Mouse (Mus musculus): ENCODE results near the gene 4921536K21Rik. TPM values are rescaled to one million over a fixed set of nuclear protein-coding genes. Genes with fewer than 3 reads are reported as not detected.

Gene 4921536K21Rik
- total and polyA plus RNA-seq, 3 experiments = 0.08 to 0.40 TPM; not detected in 1

DNA sequence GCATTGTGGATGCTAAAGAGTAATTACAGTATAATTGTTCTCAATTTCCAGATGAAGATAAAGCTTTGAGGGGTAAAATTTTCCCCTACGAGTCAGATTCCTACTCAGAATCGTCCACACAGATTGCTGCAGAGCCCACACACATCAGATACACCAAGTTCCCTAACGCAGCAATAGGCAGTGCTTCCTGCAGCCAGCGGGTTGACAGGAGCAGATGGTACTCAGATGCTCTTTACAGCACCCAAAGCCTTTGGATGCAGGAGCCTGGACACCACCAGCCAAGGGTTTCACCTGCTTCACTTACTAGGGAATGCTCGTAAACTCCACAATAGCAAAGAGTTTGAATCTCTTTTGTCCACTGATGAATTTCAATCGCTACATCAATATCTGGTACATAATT lies 18.5 kb downstream of the 4921536K21Rik start:
- Histone ChIP-seq H3K27me3 (ENCODE audit: control insufficient read depth in 1 of 2, insufficient read depth in 2 of 2, low read length in 2 of 2) (peaks cover 9 to 11% of the 10 kb centered on the region in 2 experiments), H3K9ac (ENCODE audit: control insufficient read depth, low read depth, low read length, poor library complexity, severe bottlenecking) (no peak overlapping the region), H3K36me3 (ENCODE audit: control insufficient read depth in 1 of 2, insufficient read depth in 2 of 2, low read length in 2 of 2) (no peaks in the 10 kb centered on the region), H3K27ac (ENCODE audit: control insufficient read depth, low read depth, low read length) (no peak overlapping the region), H3K79me2 (ENCODE audit: control insufficient read depth, insufficient read depth, low read length, poor library complexity) (no peaks in the 10 kb centered on the region), H3K4me3 (ENCODE audit: control insufficient read depth in 1 of 2, insufficient read depth in 1 of 2, low read depth in 2 of 2, low read length in 2 of 2) (no peak overlapping the region), H3K9me3 (replicated peaks; ENCODE audit: insufficient read depth, low read length) (no peaks in the 10 kb centered on the region), H3K4me1 (ENCODE audit: control insufficient read depth in 1 of 2, insufficient read depth in 2 of 2, low read length in 2 of 2) (no peaks in the 10 kb centered on the region)
- no peak for DNase-seq (ENCODE audit: low read depth, low spot score)
- TF ChIP-seq GABPA (IDR thresholded peaks at IDR 0.05; ENCODE audit: low read depth, low read length) (no peak), POLR2A (IDR thresholded peaks at IDR 0.05; ENCODE audit: control insufficient read depth in 1 of 2, insufficient read depth in 1 of 2, low read depth in 1 of 2, low read length in 2 of 2, poor library complexity in 1 of 2) (no peak), MAX (IDR thresholded peaks at IDR 0.05; ENCODE audit: low read length) (no peak), MEF2A (IDR thresholded peaks at IDR 0.05; ENCODE audit: extremely low read depth, insufficient replicate concordance, low read depth, low read length, poor library complexity, severe bottlenecking) (no peak), CTCF (IDR thresholded peaks at IDR 0.05 in 2 of 3, conservative IDR thresholded peaks at IDR 0.05 in 1 of 3; ENCODE audit: control insufficient read depth in 1 of 3, insufficient read depth in 1 of 3, low read depth in 2 of 3, low read length in 3 of 3, poor library complexity in 1 of 3, severe bottlenecking in 1 of 3) (no peak)

DNA sequence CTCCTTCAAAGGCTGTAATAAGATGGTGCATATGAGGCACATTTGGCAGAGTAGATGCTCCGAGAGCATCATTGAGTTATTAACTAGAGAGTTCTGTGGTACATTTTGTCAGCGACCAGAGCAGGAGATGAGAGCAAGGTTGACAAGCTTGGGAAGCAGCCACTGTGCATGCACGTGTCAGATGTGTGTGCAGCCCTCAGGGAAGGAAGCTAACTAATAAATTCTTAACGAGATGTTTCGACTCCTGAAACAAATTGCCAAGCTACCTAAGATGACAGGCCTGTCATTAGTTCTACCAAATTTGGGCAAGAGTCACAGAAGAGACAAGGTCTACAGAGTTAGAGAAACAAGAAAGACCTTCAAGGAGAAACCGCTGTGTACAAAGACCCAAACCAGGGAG lies 30.6 kb downstream of the 4921536K21Rik start:
- no peaks in the 10 kb centered on the region for H3K79me2 ChIP-seq (ENCODE audit: control insufficient read depth, insufficient read depth, low read length, poor library complexity)
- peaks cover 7 to 13% of the 10 kb centered on the region in 2 experiments for H3K27me3 ChIP-seq (ENCODE audit: control insufficient read depth in 1 of 2, insufficient read depth in 2 of 2, low read length in 2 of 2)
- DNase-seq (ENCODE audit: low read depth, low spot score) = no peak
- no peak overlapping the region for H3K27ac ChIP-seq (ENCODE audit: control insufficient read depth, low read depth, low read length)
- H3K4me1 ChIP-seq (ENCODE audit: control insufficient read depth in 1 of 2, insufficient read depth in 2 of 2, low read length in 2 of 2) = peaks cover 3 to 7% of the 10 kb centered on the region in 2 experiments; a peak in 3 of 4 replicates
- TF ChIP-seq SIN3A (IDR thresholded peaks at IDR 0.05; ENCODE audit: low read length) (peak; percentile 45; the same call in 1 of the 2 replicates), MAX (IDR thresholded peaks at IDR 0.05; ENCODE audit: low read length) (peak; percentile 60; the same call in 1 of the 2 replicates), MYC (IDR thresholded peaks at IDR 0.05; ENCODE audit: low read depth, low read length) (0 out of 2 replicates have a peak, but pooled peaks have one; percentile 19), POLR2AphosphoS5 (IDR thresholded peaks at IDR 0.05; ENCODE audit: borderline replicate concordance, low read depth, low read length) (no peak)
- H3K9ac ChIP-seq (ENCODE audit: control insufficient read depth, low read depth, low read length, poor library complexity, severe bottlenecking) = no peak overlapping the region; the same call in 1 of the 2 replicates
- no peaks in the 10 kb centered on the region for H3K9me3 ChIP-seq (replicated peaks; ENCODE audit: insufficient read depth, low read length)
- H3K36me3 ChIP-seq (ENCODE audit: control insufficient read depth in 1 of 2, insufficient read depth in 2 of 2, low read length in 2 of 2) = peaks cover 0 to 2% of the 10 kb centered on the region in 2 experiments; a peak in 1 of 4 replicates
- peak overlapping the region; percentile 63 to 78 for H3K4me3 ChIP-seq (ENCODE audit: control insufficient read depth in 1 of 2, insufficient read depth in 1 of 2, low read depth in 2 of 2, low read length in 2 of 2)

DNA sequence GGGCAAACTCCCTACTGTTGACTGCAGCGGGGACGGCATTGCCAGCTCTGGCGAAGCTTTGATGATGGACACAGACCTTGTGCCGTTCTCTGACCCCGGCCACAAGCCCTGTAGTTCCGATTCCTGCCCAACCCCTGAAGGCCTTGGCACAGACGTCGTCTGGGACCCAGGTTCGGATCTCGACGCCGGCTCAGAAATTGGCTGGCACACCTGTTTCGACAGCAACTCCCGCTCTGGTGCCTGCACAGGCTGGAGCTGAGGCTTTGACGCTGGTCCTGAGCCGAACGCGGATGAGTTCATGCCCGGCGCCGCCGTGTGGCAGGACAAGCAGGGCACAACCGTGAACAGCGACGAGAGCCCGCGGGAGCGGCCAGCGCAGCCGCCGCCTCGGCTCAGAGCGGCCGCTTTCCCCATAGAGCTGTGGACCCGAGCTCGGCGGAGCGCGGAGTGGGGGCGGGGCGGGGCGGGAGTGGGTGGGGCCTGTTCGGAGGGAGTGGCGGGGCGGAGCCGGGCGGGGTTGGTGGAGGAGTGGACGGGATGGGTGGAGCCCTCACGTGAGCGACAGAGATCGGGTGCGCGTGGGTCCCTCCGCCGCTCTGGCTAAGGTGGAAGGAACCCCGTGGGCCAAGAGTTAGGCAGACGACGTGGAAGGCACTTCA lies 31.3 kb downstream of the 4921536K21Rik start, which contains the start of gene Osbp2:
Osbp2 (minus strand) TSS at position 450 of the 659 bp plus-strand sequence.
- Histone ChIP-seq H3K4me3 (ENCODE audit: control insufficient read depth in 1 of 2, insufficient read depth in 1 of 2, low read depth in 2 of 2, low read length in 2 of 2) (peak within 1 kb of the TSS; percentile 63 to 78), H3K4me1 (ENCODE audit: control insufficient read depth in 1 of 2, insufficient read depth in 2 of 2, low read length in 2 of 2) (peaks cover 3 to 7% of the 10 kb centered on the region in 2 experiments; a peak in 3 of 4 replicates), H3K36me3 (ENCODE audit: control insufficient read depth in 1 of 2, insufficient read depth in 2 of 2, low read length in 2 of 2) (peaks cover 0 to 2% of the 10 kb centered on the region in 2 experiments; a peak in 1 of 4 replicates), H3K79me2 (ENCODE audit: control insufficient read depth, insufficient read depth, low read length, poor library complexity) (no peaks in the 10 kb centered on the region), H3K9ac (ENCODE audit: control insufficient read depth, low read depth, low read length, poor library complexity, severe bottlenecking) (peak within 1 kb of the TSS; percentile 52), H3K27ac (ENCODE audit: control insufficient read depth, low read depth, low read length) (no peak within 1 kb of the TSS), H3K27me3 (ENCODE audit: control insufficient read depth in 1 of 2, insufficient read depth in 2 of 2, low read length in 2 of 2) (peaks cover 7 to 16% of the 10 kb centered on the region in 2 experiments), H3K9me3 (replicated peaks; ENCODE audit: insufficient read depth, low read length) (no peaks in the 10 kb centered on the region)
- peak; percentile 98 for TF ChIP-seq BHLHE40 (IDR thresholded peaks at IDR 0.05; ENCODE audit: borderline replicate concordance, low read depth, low read length)
- no peak for TF ChIP-seq KAT2A (conservative IDR thresholded peaks at IDR 0.05; ENCODE audit: low read depth, low read length)
- TF ChIP-seq TAL1 (IDR thresholded peaks at IDR 0.05; ENCODE audit: low read length) = no peak
- no peak for TF ChIP-seq SMC3 (IDR thresholded peaks at IDR 0.05; ENCODE audit: low read depth, low read length)
- no peak for TF ChIP-seq UBTF (IDR thresholded peaks at IDR 0.05; ENCODE audit: borderline replicate concordance, insufficient read depth, low read depth, low read length)
- no peak for TF ChIP-seq USF2 (IDR thresholded peaks at IDR 0.05; ENCODE audit: borderline replicate concordance in 1 of 2, insufficient read depth in 1 of 2, low read depth in 1 of 2, low read length in 2 of 2)
- no peak for TF ChIP-seq TBP (IDR thresholded peaks at IDR 0.05; ENCODE audit: low read depth, low read length)
- 0 out of 2 replicates have a peak, but pooled peaks have one; percentile 5 for TF ChIP-seq TCF12 (IDR thresholded peaks at IDR 0.05; ENCODE audit: low read depth, low read length)
- TF ChIP-seq USF1 (IDR thresholded peaks at IDR 0.05; ENCODE audit: low read depth, low read length) = peak; percentile 77
- no peak for TF ChIP-seq POLR2AphosphoS5 (IDR thresholded peaks at IDR 0.05; ENCODE audit: borderline replicate concordance, low read depth, low read length)
- no peak for TF ChIP-seq NRF1 (IDR thresholded peaks at IDR 0.05; ENCODE audit: insufficient read depth, low read depth, low read length, poor library complexity, severe bottlenecking)
- TF ChIP-seq POLR2A (IDR thresholded peaks at IDR 0.05; ENCODE audit: control insufficient read depth in 1 of 2, insufficient read depth in 1 of 2, low read depth in 1 of 2, low read length in 2 of 2, poor library complexity in 1 of 2) = peak in 1 of 2 experiments; percentile 43; a peak in 1 of 4 replicates
- TF ChIP-seq CHD1 (IDR thresholded peaks at IDR 0.05; ENCODE audit: low read depth, low read length) = no peak
- DNase-seq (ENCODE audit: low read depth, low spot score) = peak; percentile 80

All from MEL (cell line).